Mouse (Mus musculus): ENCODE data around the gene Crbn.

The Crbn gene

DNA sequence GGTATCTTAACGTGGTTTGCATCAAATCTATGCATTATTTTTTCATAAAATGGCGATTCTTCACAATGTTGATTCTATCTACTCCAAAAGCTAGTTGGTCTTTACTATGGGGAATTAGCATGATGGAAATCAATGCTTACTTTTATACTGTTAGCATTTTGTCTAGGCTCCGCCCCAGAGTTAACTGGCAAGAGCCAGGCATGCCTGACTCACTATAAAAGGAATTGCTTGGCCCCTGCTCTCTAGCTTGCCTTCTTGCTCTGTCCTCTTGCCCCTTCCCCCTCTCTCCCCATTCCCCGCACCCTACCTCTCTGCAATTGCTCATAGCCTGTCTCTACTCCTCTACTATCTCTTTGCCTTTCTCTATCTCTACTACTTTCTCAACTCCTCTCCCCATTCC is 33.1 kb downstream of the Crbn start:
- in situ Hi-C loops (cut with MboI, MseI): no loop called here

DNA sequence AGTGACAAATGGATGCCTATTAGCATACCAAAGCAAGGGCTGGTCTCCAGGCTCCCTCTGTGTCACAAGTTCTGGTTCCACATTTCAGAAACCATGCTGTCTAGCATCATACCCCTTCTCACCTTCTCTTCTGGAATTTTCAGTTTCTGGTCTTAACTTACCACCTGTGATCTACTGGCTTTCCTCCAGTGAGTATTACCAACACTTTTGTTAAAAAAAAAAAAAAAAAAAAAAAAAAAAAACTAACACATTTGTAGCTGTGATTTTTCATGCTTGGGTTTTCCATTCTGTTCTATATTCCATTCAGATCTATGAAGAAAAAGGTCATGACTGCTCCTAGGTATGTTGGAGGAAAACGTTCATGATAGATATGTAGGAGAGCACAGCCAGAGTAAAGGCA is 34.0 kb downstream of the Crbn start:
- in situ Hi-C loops (cut with MboI, MseI): no loop called here

DNA sequence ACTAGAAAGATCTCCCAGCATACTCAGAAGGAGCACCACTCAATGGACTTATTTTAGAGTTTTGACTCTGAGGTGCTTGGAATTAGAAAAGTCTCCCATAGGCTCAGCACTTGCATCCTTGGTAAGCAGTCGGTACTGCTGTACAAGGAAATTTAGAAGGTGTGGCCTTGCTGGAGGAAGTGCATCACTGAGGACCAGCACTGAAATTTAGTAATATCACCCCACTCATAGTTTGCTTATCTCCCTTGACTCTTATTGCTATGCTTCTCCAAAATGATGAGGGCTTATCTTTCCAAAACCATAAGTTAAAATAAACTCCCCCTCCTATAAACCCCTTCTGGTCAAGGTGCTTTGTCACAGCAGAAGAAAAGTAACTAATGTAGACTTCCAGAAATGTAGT is 38.4 kb downstream of the Crbn start:
- in situ Hi-C loops (cut with MboI, MseI): no loop called here

DNA sequence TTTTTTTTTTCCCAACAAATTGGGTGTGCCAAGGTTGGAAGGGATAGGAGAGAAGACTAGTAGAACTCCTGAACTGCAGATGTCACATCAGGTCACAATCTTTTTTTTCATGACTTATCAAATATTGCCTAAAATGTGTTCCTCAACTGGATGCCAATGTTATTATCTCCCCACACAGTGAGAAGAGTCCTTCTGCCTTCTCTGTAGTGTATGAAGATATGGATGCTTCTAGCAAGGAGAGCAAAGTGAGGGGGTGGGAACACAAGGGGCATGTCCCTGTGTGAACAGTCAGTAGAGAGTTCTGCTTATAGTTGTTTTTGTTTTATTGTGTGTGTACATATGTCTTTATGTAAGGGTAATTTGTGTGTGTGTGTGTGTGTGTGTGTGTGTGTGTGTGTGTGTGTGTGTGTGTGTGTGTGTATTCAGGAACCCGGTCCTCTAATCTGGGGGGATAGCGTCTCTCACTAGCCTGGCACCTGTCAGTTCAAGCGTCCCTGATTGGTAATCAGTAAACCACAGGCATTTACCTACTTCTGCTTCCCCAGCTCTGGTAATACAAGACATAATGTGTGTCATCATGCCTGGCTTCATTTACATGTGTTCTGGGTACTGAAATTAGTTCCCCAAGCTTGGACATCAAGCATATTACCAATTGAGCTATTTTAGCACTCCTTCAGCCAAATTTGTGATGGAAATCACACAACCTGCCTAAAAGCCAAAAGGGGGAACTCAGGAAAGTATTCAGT is 39.2 kb downstream of the Crbn start:
- in situ Hi-C loops (cut with MboI, MseI): no loop called here

DNA sequence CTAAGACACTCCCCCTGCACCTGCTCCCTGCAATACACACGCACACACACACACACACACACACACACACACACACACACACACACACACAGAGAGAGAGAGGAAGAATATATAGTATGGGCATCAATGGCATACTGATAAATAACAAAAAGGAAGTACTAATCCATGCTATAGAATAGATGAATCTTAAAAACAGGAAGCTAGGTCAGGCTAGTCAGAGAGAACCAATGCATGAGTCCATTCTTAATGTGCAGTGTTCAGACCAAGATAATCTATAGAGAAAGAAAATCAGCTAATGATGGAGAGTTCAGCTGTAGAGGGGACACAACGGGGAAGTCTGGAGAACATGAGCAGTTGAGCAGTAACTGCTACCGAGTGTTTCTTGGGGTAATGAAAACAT is 41.6 kb downstream of the Crbn start:
- in situ Hi-C loops (cut with MboI, MseI): no loop called here

DNA sequence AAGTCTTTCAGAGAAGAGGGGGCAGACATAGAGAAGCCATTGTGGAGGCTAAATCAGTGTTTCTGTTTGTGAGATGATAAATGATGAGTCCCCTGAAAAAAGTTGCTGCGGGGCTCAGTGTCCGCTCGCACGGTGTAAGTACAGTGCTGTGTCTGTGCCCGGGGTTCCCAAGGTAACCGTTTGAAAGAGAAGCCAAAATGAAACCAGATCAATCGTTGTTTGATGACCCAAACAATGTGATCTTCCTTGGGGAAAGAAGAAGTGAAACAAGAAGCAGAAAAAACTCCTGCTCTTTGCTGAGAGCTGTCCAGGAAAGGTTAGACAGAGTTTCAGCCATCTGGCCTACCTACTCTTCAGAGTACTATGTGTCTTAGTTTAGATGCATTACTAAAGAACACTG is 49.6 kb downstream of the Crbn start:
- in situ Hi-C loops (cut with MboI, MseI): no loop called here

DNA sequence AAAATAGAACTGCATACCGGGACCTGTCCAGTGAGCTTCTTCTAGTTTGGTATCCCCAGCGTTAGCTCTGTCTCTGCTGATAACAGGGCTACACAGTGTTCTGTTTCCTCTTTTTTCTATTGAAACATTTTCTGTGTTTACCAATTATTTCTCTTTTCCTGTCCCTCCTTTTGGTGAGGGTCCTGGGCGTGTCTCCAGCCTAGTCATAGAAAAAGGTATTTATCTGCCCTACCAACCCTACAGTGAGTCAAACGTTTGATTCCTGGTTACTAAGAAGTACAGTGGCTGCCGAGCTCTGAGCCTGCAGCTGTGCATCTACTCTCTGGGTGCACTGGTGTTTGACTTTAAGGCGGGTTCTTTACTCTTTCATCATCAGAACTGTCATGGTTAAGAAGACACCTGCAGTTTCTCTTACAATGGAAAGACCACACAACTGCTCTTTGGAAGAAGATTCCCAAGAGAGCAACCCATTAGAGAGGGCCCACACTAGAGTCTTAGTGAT is 50.9 kb downstream of the Crbn start, which contains the start of gene Il5ra:
TSS of gene Il5ra (minus strand) at position 151 of the 502 bp plus-strand sequence.
- in situ Hi-C loops (cut with MboI, MseI): no loop called here

DNA sequence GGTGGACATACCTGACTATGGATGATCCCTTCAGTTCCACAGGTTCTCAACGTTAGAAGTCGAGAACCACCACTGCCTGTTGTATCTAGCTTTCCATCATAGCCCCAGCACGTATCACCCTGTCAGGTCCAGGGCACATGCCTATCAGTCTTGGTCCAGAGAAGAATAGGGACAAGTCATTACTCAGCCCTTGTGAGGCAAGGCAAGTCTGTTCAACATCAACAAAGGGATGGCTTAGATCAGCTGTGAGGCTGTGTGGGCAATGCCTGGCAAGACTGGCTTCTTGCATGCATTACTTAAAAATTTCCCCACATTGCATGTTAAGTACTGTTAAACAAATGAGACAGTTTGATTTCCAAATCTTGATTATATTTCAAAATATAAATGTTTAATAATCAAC is 52.1 kb downstream of the Crbn start:
- in situ Hi-C loops (cut with MboI, MseI): no loop called here

DNA sequence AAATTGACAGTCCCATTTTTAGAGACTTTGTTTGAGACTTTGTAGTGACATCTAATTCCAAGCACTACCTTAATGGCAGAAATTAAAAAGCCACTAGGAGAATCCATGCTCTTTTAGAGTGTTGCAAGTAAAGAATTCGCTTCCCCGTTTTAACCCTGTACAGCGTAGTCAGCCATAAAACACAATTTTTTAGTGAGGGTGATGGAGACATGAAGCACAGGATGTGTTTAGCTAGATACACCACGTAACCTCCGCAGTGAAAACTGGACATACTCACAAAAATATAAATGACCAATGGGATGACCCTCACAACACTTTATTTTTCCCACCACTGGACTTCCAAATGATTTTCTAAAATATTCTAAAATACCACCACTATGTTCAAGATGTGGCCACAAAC is 52.6 kb downstream of the Crbn start:
- in situ Hi-C loops (cut with MboI, MseI): no loop called here

DNA sequence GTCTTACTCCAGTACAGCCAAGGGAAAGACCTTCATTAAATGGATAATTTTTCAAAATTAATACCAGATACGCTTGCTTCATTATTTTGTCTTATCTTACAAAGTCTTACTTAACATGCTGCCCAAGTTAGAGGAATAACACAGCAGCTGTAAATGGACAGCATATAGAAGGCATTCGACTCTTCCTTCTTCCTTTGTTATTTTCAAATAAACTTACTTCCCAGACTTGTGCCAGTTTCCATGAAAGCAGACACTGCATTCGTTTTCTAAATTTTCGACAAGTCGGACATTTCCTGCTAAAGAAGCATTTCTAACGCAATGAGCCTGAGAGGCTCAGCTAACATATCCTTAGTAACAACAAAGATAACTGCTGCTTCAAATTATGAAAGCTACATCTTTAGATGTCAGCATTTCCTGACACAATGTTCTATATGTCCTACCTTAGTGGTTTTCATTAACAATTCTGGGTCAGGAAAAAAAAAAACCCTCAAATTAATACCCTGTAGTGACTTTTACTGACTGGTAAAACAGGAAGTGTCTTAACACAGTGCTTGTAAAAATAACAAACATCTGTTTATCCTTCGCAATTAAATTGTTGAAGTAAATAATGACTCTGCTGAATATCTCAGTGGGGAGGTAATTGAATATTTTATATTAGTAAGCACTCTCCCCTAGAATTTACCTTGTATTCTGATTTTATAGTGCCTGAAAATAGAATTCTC is 54.0 kb downstream of the Crbn start:
- in situ Hi-C loops (cut with MboI, MseI): no loop called here

DNA sequence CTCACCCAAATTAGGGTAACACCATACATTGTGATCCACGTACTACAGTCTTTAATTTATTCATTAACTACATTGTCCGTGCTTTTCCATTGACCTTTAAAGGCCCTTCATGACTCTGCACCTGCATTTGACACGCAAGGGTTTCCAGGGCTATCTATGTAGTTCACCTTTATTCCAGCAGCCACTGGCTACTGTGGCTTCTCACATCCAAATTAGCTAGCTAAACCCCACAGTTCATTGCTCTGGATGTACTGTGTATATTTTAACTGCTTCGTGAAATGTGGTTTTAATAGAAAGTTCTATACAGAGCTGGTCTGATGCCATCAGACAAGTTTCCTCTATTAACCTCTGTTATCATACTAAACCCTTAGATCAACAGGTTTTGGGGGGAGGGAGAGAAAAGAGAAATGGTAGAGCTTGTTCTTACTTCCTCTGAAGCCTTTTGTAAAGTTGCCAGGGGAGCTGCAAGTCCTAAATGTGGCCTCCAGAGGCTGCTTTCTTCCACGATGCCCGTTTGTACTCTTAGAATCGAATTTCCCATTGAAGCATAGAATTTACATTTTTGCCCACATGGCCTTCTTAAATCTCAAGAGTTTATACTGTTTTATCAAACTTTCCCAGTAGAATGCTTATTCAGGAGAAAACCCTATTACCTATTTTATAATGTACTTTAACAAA is 56.2 kb downstream of the Crbn start:
- in situ Hi-C loops (cut with MboI, MseI): no loop called here

DNA sequence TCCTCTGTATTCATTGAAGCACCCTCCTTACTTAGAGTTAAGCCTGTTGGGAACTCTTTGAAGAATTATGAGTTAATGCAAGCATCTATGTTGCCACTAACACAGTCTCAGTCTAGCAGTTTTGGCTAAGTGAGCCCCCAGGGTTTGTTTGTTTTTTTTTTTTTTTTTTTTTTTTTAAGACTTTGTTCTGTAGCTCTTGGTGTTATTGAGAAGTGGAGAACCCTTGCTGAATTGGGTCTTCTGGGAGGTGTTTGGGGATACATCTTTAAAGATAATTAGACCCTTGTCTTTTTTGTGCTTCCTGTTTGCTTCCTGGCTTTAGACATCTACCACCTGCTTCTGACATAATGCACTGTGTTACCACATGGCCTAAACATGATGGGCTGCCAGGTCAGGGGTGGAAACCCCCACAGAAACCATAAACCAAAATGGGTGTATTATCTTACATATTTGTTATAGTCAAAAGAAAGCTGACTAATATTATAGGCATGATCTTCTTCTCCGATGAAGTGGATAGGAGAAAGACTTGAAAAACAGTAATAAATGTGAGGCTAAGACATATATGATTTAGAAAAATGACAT is 59.5 kb downstream of the Crbn start:
- in situ Hi-C loops (cut with MboI, MseI): no loop called here

DNA sequence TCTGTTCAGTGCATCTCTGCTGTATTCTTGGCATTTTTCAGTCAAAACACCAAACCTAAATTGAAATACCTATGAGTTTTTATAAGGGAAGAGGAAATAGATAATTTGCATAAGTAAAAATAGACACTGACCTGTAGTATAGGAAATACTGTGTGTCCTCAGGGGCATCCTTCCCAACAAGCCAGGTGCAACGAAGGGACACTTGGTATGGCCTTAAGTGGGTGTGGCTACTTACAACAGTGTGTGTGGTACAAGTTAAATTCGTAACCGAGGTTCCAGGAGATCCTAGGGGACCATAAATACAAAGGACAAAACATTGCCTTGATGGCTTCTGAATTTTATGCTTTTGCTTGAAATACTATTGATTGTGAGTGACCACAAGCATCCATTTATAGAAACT is 61.6 kb downstream of the Crbn start:
- in situ Hi-C loops (cut with MboI, MseI): no loop called here

DNA sequence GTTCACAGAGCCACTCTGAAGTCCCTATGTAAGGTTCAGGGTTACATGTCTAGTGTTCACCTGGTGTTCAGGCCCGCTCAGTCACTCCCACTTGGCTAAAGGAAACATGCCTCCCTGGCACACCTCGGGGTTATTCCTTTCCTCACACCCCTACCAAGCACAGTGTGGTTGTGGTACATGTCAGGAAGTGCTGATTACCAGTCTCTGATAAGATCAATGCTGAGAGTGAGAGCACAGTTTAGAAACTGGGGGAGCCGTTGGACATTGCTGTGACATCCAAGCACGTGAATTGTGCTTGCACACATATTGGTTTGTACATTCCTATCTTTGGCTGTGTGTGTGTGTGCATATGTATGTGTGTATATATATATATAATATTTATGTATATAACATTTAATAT is 67.3 kb downstream of the Crbn start:
- in situ Hi-C loops (cut with MboI, MseI): no loop called here

All from T-helper 1 cell (primary cell).